Mouse (Mus musculus) heart, adult 18-20 months (tissue): Measurements from ENCODE around the gene Alk. TPM values are rescaled to one million over a fixed set of nuclear protein-coding genes. Genes with fewer than 3 reads are reported as not detected.

Experiments used
- DNase-seq, 2 experiments: peaks; one replicate each; pipeline ENCODE4 v3.0.0; 2021 to 2022; ENCODE audit warnings: mixed read lengths in 1 of 2
- total RNA-seq, 2 experiments: library from RNA; stranded (reverse); gene quantifications; 2 replicates each; pipeline ENCODE4 v1.2.3; 2021

Alk gene
- total RNA-seq, 2 experiments from 2014 or later: not detected

- no peak for DNase-seq
These were observed 582.4 kb downstream of the Alk start for GRCm38 (mm10) chr17:72021733-72022669.

- no peak for DNase-seq
These were observed 587.1 kb downstream of the Alk start for GRCm38 (mm10) chr17:72017329-72017728.

GRCm38 (mm10) chr17:72015253-72015652, 589.2 kb downstream of the Alk start:
- DNase-seq: no peak

GRCm38 (mm10) chr17:72012775-72013174, 591.7 kb downstream of the Alk start:
- DNase-seq: no peak

GRCm38 (mm10) chr17:72009836-72010235, 594.6 kb downstream of the Alk start:
- DNase-seq: no peak

- no peak for DNase-seq
These were observed 596.0 kb downstream of the Alk start for GRCm38 (mm10) chr17:72008389-72008788.

GRCm38 (mm10) chr17:72005365-72005764, 599.1 kb downstream of the Alk start:
- DNase-seq: peak in 1 of 2 experiments; percentile 11

- no peak for DNase-seq
These were observed 604.6 kb downstream of the Alk start for GRCm38 (mm10) chr17:71999527-72000482.

GRCm38 (mm10) chr17:71997680-71998079, 606.7 kb downstream of the Alk start:
- DNase-seq: peak; percentile 6 to 10

- DNase-seq: no peak
These were observed 608.9 kb downstream of the Alk start for GRCm38 (mm10) chr17:71995539-71995938.

GRCm38 (mm10) chr17:71994144-71994543, 610.3 kb downstream of the Alk start:
- DNase-seq: peak; percentile 51 to 53

GRCm38 (mm10) chr17:71993011-71993410, 611.4 kb downstream of the Alk start:
- no peak for DNase-seq

GRCm38 (mm10) chr17:71991260-71991659, 613.2 kb downstream of the Alk start:
- no peak for DNase-seq

- DNase-seq: no peak
These were observed 614.2 kb downstream of the Alk start for GRCm38 (mm10) chr17:71990176-71990720.

- DNase-seq: peak; percentile 25 to 59
These were observed 615.5 kb downstream of the Alk start for GRCm38 (mm10) chr17:71988736-71989569.

GRCm38 (mm10) chr17:71986998-71987397, 617.4 kb downstream of the Alk start:
- no peak for DNase-seq

GRCm38 (mm10) chr17:71986456-71986855, 618.0 kb downstream of the Alk start:
- no peak for DNase-seq

GRCm38 (mm10) chr17:71981177-71981576, 623.2 kb downstream of the Alk start:
- DNase-seq: no peak

- no peak for DNase-seq
These were observed 623.8 kb downstream of the Alk start for GRCm38 (mm10) chr17:71980518-71981145.

GRCm38 (mm10) chr17:71979137-71979536, 625.3 kb downstream of the Alk start:
- no peak for DNase-seq

- no peak for DNase-seq
These were observed 627.8 kb downstream of the Alk start for GRCm38 (mm10) chr17:71976661-71977060.
